Mouse (Mus musculus) thymus, postnatal 14 days (tissue): ENCODE data around the gene Thap2.

Source experiments
- DNase-seq: peaks from one replicate; pipeline ENCODE4 v3.0.0; 2021

Thap2 gene

DNA sequence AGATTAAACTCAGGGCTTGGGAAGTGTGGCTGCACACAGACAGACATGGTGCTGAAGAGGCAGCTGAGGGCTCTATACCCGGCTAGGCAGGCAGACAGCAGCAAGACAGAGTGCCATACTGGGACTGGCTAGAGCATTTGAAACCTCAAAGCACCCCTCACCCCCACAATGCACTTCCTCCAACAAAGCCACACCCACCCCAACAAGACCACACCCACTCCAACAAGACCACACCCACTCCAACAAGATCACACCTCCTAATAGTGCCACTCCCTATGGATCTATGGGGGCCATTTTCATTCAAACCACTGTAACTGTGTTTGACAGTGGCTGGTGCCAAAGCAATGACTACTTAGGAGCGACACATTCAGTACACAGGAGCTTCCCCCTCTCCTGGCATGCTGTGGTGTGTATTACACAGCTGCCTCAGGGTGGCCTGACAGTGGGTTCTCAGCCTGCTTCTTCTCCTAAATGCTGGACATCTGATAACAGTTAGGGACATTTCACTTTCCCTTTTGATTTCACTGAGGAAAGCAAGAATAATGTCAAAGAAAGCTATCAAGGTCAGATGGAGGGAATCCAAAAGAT is 33.3 kb downstream of the Thap2 start:
- DNase-seq: no peak

DNA sequence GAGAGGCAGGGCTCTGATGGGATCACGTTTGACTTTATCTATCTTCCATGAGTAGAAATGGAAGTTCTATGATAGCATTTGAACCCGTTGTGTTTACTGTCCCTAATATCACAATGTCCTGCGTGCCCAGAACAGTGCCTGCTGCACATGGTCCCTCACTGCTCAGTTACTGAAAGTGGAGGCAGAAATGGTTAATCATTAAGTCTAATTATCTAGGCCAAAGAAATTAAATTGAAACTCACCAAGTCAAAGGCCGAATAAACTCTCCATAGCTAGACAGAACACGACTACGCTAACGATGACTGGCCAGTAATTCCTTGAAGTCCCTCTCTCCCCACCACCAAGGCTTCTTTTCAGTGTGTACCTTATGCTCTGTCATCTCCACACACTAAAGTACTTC is 34.7 kb downstream of the Thap2 start:
- DNase-seq: no peak

DNA sequence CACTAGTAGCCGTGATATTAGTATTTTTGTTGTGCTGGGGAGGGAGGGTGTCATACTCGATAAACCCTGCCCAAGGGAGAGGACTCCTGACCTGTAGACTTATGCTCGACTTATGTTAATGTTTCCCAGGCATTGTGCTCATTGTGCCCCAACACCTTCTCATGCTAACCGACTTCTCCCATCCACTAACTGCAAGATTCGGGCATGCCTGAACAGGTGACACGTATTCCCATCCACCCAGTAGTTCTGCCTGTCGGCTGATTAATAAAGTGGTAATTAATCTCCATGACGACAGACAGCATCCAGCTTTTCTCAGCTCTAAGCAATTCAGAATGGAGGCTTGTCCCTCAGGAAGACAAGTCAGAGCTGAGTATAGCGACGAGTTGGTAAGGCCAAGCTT is 35.2 kb downstream of the Thap2 start:
- DNase-seq: no peak

DNA sequence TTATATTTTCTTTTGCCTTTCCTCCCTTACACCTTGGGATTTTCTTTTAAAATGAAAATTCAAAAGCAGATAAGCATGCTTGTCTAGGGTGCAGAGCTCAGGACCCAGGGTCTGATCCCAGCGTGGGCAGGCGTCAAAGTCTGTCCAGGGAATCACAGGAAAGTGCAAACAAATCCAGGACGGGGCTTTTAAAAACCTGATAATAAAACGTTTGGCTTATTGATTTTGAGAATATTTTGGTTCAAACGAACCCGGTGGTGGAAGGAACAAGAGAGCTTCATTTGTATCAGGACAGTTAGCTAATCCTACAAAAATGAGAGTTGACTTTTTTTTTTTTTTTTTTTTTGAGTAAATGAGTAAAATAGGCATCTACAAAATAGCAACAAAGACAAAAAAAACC is 36.1 kb downstream of the Thap2 start:
- DNase-seq: no peak

DNA sequence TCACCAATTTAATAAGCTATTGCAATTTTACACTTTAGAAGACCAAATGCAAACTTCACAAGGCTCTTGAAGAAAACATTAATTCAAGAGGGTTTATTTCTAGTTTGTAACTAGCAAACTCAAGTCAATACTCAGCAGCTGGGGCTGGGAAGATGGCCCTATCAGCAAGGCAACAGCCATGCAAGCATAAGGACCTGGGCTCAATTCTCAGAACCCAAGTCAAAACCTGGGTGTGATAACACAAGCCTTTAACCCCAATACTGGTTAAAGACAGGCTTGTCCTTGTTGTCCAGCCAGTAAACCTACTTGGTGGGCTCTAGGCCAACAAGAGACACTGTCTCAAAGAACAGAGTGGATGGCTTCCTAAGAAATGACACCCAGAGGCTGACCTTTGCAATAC is 37.8 kb downstream of the Thap2 start:
- DNase-seq: no peak

DNA sequence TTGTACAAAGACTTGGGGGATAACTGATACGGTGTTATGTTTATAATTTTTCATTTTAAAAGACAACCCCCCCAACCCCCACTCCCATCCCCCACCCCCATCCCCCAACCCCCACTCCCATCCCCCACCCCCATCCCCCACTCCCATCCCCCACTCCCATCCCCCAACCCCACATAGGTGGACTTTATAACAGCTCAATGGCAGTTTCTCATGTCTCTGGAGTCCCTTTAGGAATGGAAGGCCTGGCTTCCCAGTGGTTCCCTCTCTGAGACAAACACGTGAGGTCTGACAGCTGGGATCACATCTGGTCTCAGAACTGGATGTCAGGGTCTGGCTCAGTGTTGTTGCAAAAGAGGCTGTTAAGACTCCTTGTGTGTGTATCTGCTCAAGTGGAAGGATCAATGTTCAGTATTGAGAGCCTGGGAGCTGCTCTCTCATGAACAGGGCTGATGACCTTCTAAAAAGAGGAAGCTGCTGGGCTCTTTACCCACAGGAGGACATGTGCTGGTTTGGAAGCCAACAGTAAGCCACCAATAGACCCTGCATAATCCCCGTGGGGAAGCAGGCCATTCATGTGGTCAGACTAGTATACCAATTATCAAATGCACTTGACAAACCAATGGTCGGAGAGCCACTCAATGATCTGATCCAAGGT is 41.3 kb downstream of the Thap2 start:
- DNase-seq: no peak

DNA sequence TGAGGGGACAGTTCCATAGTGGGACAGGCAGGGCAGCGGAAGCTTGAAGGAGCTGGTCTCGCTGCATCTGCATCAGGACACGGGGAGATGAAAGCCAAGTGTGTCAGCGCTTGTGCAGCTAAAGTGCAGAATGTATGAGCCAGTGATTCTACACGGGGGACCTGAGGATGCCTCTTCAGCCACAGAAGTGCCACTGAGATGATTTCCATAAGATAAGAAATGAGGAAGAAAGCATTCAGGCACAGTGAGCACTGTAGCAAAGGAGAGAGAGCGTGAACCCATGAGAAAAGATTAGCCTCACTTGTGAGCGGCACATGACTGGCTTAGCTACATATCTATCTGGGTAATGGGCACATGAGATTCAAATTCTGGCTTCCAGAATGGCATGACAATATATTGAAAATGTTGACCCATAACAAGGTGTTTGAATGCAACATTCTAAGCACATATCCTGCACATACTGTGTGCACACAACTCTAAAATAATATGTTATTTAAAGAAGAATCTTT is 44.4 kb downstream of the Thap2 start:
- DNase-seq: no peak

DNA sequence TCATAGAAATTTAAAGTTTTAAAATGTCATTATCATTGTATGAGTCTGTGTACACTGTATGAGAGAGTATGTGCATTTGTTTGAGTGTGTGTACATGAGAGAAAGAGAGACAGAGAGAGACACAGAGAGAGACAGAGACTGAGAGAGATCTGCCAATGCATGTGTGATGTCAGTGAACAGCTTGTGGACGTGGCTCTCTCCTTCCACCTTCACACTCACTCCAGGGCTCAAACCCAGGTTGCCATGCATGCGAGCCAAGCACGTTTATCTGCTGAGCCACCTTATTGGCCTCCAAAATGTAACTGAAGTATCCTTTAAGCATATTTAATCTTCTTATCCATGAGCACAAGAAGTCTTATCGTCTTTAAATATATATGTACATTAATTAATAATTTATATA is 47.3 kb downstream of the Thap2 start:
- DNase-seq: no peak

DNA sequence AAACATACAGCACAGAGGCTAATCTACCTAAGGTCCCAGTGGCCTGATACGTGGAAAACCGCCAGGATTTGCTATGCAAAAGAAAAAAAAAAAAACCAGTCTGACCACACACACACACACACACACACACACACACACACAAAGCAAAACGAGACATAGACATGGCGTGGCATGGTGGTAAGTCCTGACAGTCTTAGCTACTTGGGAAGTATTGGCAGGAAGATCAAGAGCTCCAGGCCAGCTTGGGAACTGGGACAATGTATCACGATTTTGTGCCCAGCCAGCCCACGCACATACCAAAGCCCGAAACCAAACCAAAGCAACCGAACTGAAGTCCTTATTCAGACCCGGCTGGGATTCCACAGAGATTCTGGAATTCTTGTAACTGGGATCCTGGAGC is 50.7 kb downstream of the Thap2 start:
- no peak for DNase-seq

DNA sequence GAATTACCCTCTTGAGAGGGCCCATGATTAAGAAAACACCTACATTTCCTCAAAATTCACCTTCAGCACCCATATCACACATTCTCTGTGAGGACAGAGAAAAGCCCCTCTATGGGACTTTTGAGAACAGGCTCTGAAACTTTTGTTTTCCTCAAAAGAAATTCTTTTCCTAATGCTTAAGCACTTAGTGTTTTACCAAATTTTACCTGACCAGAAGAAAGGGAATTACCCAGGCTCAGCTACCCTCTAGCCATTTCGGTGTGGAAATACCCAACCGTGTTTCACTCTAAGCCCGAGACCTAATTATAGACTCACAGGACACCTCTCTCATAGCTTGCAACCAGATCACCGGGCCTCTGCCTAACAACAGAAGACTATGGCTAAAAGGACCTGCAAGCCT is 51.2 kb downstream of the Thap2 start:
- DNase-seq: no peak

DNA sequence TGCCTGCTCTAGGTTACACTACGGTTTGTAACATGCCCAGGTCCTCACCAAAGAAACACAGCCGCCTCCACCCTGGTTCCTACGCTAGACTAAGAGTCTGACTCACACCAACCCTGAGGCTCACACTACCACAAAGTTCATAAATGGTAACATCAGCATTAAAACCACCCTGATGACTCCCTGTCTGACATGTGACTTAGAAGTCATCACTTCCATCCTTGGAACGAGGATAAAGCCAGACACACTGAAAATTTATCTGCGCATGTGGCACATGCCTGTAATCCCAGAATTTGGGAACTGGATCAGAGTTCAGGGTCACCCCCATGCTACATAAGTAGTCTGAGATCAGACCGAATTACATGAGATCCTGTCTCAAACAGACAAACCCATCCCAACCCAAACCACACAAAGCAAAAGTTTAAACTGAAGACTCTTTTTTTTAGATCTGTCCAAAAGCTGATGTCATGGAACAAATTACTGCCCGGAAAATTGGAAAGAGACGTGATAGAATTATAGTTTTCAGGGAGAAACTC is 51.8 kb downstream of the Thap2 start:
- DNase-seq: no peak

DNA sequence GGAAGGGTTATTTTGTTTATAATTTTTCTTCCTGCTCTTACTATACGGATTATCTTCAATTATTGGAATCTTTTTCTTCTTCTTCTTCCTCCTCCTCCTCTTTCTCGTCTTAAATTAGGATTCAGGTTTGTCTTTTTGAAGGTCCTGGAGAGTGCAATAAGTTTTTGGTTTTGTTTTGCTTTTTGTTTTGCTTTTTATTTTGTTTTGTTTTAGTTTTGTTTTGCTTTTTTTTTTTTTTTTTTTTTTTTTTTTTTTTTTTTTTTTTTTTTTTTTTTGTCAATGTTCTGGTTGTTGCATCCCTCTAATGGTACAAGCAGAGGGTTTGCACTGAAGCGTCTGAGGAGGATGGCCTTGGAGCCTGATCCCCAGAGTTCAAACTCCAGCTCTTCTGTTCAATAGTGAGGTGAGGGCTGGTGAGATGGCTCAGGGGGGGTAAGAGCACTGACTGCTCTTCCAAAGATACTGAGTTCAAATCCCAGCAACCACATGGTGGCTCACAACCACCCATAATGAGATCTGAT is 55.2 kb downstream of the Thap2 start:
- DNase-seq: no peak

DNA sequence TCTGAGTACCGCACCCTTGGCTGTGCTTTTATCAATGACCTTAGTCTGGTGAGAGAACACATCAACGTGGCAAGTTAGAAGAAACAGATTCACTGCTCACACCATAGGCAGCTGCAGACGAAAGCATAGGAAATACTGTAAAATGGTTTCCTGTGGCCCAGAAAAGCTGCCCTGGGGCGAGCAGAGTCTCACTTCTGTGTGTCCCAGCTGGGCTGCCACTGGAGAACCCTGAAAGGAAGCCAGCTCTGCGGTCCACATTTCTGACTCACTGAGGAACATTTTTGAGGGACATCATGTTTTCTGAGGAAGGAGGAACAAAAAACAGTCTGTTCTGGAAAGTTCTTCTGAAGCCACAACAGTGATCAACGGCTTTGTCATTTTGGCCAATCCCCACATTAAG is 55.7 kb downstream of the Thap2 start:
- peak; percentile 50 for DNase-seq

DNA sequence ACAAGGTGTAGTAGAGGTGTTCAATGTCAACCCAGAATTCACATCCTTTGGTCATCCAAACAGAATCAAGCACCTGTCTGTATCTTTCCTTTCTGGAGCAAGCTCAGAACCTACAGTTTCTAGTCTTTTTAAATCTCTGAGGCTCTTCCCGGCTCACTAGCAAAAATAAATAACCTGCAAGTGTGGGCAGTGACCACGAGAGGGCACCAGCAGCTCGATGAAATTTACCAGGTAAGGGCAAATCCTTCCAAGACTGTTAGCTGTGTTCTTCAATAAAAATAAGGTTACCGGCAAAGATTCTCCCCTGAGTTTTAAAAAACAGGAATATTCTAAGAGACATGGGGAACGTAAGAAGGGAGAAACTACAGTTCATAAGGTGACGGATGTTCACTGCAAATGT is 60.9 kb downstream of the Thap2 start:
- DNase-seq: peak; percentile 72

DNA sequence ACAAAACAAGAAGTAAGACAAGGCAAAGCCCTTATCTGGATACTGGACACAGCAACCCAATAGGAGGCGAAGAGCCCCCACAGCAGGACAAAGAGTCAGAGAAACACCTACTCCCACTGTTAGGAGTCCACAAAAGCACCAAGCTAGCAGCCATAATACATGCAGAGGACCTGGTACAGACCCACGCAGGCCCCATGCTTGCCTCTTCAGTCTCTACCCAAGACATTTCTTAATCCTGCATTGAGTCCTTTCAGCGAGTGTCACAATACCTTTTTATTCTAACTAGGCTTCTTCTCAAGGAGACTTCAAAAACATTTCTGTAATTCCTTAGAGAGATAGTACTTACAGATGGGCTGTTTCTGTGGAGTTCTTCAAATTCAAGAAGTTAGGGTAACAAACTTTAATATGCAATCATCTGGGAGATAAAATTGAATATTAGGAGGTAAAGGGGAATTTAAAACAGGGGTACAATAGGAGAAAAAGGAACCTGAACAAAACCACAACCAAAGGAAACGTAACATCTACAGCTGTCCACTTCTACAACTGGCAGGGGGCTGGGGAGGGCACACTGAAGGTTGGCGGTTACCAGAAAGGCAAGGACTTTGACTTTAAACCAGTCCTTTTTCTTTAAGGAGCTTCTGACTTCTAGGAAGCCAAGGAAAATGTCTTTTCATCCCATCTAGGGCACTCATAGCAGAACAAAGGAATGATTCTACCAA is 62.8 kb downstream of the Thap2 start:
- DNase-seq: no peak
